Mouse (Mus musculus): Measurements from ENCODE around the gene Zbtb7b. TPM values are rescaled to one million over a fixed set of nuclear protein-coding genes. Genes with fewer than 3 reads are reported as not detected.

The Zbtb7b gene
- polyA plus RNA-seq, 1 experiment from 2014 or later = 8.0 TPM

- Histone ChIP-seq H3K36me3 (ENCODE audit: control insufficient read depth, insufficient read depth, low read length) (no peaks in the 10 kb centered on the region), H3K9me3 (replicated peaks; ENCODE audit: control insufficient read depth, low read length) (no peaks in the 10 kb centered on the region), H3K27me3 (ENCODE audit: control insufficient read depth, insufficient read depth, low read length) (no peaks in the 10 kb centered on the region), H3K27ac (ENCODE audit: low read length) (peak overlapping the region; percentile 98), H3K9ac (ENCODE audit: low read length) (peak overlapping the region; percentile 90), H3K4me2 (ENCODE audit: low read depth, low read length) (peak overlapping the region; percentile 100), H3K4me1 (ENCODE audit: control insufficient read depth, insufficient read depth, low read length) (peaks cover 34% of the 10 kb centered on the region), H3K4me3 (replicated peaks; ENCODE audit: low read length) (peak overlapping the region; percentile 81)
- WGBS = under 1% methylated on average over 15 of the region's 15 CpGs
- ATAC-seq (ENCODE audit: insufficient read depth, low FRiP score) = peak; percentile 93
Observed at GRCm38 (mm10) chr3:89393605-89394004, 971 bp downstream of the Zbtb7b start.

GRCm38 (mm10) chr3:89392871-89393311 is 1.7 kb downstream of the Zbtb7b start:
- under 1% methylated on average over 23 of the region's 24 CpGs for WGBS
- no peaks in the 10 kb centered on the region for H3K9me3 ChIP-seq (replicated peaks; ENCODE audit: control insufficient read depth, low read length)
- H3K4me2 ChIP-seq (ENCODE audit: low read depth, low read length) = peak overlapping the region; percentile 100
- peaks cover 40% of the 10 kb centered on the region for H3K4me1 ChIP-seq (ENCODE audit: control insufficient read depth, insufficient read depth, low read length)
- H3K9ac ChIP-seq (ENCODE audit: low read length) = peak overlapping the region; percentile 90
- no peaks in the 10 kb centered on the region for H3K36me3 ChIP-seq (ENCODE audit: control insufficient read depth, insufficient read depth, low read length)
- peak overlapping the region; percentile 81 for H3K4me3 ChIP-seq (replicated peaks; ENCODE audit: low read length)
- no peaks in the 10 kb centered on the region for H3K27me3 ChIP-seq (ENCODE audit: control insufficient read depth, insufficient read depth, low read length)
- no peak for ATAC-seq (ENCODE audit: insufficient read depth, low FRiP score)
- peak overlapping the region; percentile 95 for H3K27ac ChIP-seq (ENCODE audit: low read length)

GRCm38 (mm10) chr3:89391663-89392511 is 2.7 kb downstream of the Zbtb7b start:
- Histone ChIP-seq H3K9ac (ENCODE audit: low read length) (peak overlapping the region; percentile 90), H3K4me1 (ENCODE audit: control insufficient read depth, insufficient read depth, low read length) (peaks cover 48% of the 10 kb centered on the region), H3K27ac (ENCODE audit: low read length) (peak overlapping the region; percentile 95), H3K4me3 (replicated peaks; ENCODE audit: low read length) (peak overlapping the region; percentile 81), H3K36me3 (ENCODE audit: control insufficient read depth, insufficient read depth, low read length) (no peaks in the 10 kb centered on the region), H3K9me3 (replicated peaks; ENCODE audit: control insufficient read depth, low read length) (no peaks in the 10 kb centered on the region), H3K27me3 (ENCODE audit: control insufficient read depth, insufficient read depth, low read length) (no peaks in the 10 kb centered on the region), H3K4me2 (ENCODE audit: low read depth, low read length) (peak overlapping the region; percentile 100)
- WGBS = 0% methylated on average over 53 of the region's 56 CpGs
- no peak for ATAC-seq (ENCODE audit: insufficient read depth, low FRiP score)

- ATAC-seq (ENCODE audit: insufficient read depth, low FRiP score) = no peak
- Histone ChIP-seq H3K9me3 (replicated peaks; ENCODE audit: control insufficient read depth, low read length) (no peaks in the 10 kb centered on the region), H3K36me3 (ENCODE audit: control insufficient read depth, insufficient read depth, low read length) (no peaks in the 10 kb centered on the region), H3K9ac (ENCODE audit: low read length) (peak overlapping the region; percentile 90), H3K27ac (ENCODE audit: low read length) (peak overlapping the region; percentile 95), H3K4me3 (replicated peaks; ENCODE audit: low read length) (peak overlapping the region; percentile 81), H3K4me1 (ENCODE audit: control insufficient read depth, insufficient read depth, low read length) (peaks cover 51% of the 10 kb centered on the region), H3K27me3 (ENCODE audit: control insufficient read depth, insufficient read depth, low read length) (no peaks in the 10 kb centered on the region), H3K4me2 (ENCODE audit: low read depth, low read length) (peak overlapping the region; percentile 100)
- 11% methylated on average over 19 of the region's 19 CpGs for WGBS
Observed at GRCm38 (mm10) chr3:89390699-89391662, 3.6 kb downstream of the Zbtb7b start.

GRCm38 (mm10) chr3:89390111-89390515 is 4.5 kb downstream of the Zbtb7b start:
- Histone ChIP-seq H3K9me3 (replicated peaks; ENCODE audit: control insufficient read depth, low read length) (no peaks in the 10 kb centered on the region), H3K36me3 (ENCODE audit: control insufficient read depth, insufficient read depth, low read length) (no peaks in the 10 kb centered on the region), H3K27ac (ENCODE audit: low read length) (peak overlapping the region; percentile 95), H3K4me3 (replicated peaks; ENCODE audit: low read length) (peak overlapping the region; percentile 81), H3K9ac (ENCODE audit: low read length) (peak overlapping the region; percentile 90), H3K27me3 (ENCODE audit: control insufficient read depth, insufficient read depth, low read length) (no peaks in the 10 kb centered on the region), H3K4me2 (ENCODE audit: low read depth, low read length) (peak overlapping the region; percentile 100), H3K4me1 (ENCODE audit: control insufficient read depth, insufficient read depth, low read length) (peaks cover 48% of the 10 kb centered on the region)
- WGBS = 30% methylated on average over 5 of the region's 5 CpGs
- no peak for ATAC-seq (ENCODE audit: insufficient read depth, low FRiP score)

GRCm38 (mm10) chr3:89388901-89389740 is 5.5 kb downstream of the Zbtb7b start:
- no peak overlapping the region for H3K9ac ChIP-seq (ENCODE audit: low read length)
- H3K9me3 ChIP-seq (replicated peaks; ENCODE audit: control insufficient read depth, low read length) = no peaks in the 10 kb centered on the region
- H3K4me2 ChIP-seq (ENCODE audit: low read depth, low read length) = 0 out of 2 replicates have a peak overlapping the region, but pooled peaks have one; percentile 11
- no peak for ATAC-seq (ENCODE audit: insufficient read depth, low FRiP score)
- H3K4me1 ChIP-seq (ENCODE audit: control insufficient read depth, insufficient read depth, low read length) = peaks cover 52% of the 10 kb centered on the region
- H3K36me3 ChIP-seq (ENCODE audit: control insufficient read depth, insufficient read depth, low read length) = no peaks in the 10 kb centered on the region
- H3K4me3 ChIP-seq (replicated peaks; ENCODE audit: low read length) = no peak overlapping the region
- H3K27me3 ChIP-seq (ENCODE audit: control insufficient read depth, insufficient read depth, low read length) = no peaks in the 10 kb centered on the region
- H3K27ac ChIP-seq (ENCODE audit: low read length) = peak overlapping the region; percentile 95
- WGBS = 51% methylated on average over 6 of the region's 6 CpGs

GRCm38 (mm10) chr3:89388134-89388881 is 6.3 kb downstream of the Zbtb7b start:
- ATAC-seq (ENCODE audit: insufficient read depth, low FRiP score) = no peak
- Histone ChIP-seq H3K9me3 (replicated peaks; ENCODE audit: control insufficient read depth, low read length) (no peaks in the 10 kb centered on the region), H3K36me3 (ENCODE audit: control insufficient read depth, insufficient read depth, low read length) (no peaks in the 10 kb centered on the region), H3K27ac (ENCODE audit: low read length) (peak overlapping the region; percentile 95), H3K4me3 (replicated peaks; ENCODE audit: low read length) (peak overlapping the region; percentile 24), H3K27me3 (ENCODE audit: control insufficient read depth, insufficient read depth, low read length) (no peaks in the 10 kb centered on the region), H3K9ac (ENCODE audit: low read length) (peak overlapping the region; percentile 51), H3K4me1 (ENCODE audit: control insufficient read depth, insufficient read depth, low read length) (peaks cover 58% of the 10 kb centered on the region), H3K4me2 (ENCODE audit: low read depth, low read length) (peak overlapping the region; percentile 47)
- 62% methylated on average over 10 of the region's 11 CpGs for WGBS

- ATAC-seq (ENCODE audit: insufficient read depth, low FRiP score) = no peak
- H3K4me3 ChIP-seq (replicated peaks; ENCODE audit: low read length) = peak overlapping the region; percentile 24
- H3K9me3 ChIP-seq (replicated peaks; ENCODE audit: control insufficient read depth, low read length) = no peaks in the 10 kb centered on the region
- H3K4me2 ChIP-seq (ENCODE audit: low read depth, low read length) = peak overlapping the region; percentile 47
- H3K9ac ChIP-seq (ENCODE audit: low read length) = peak overlapping the region; percentile 51
- H3K4me1 ChIP-seq (ENCODE audit: control insufficient read depth, insufficient read depth, low read length) = peaks cover 58% of the 10 kb centered on the region
- WGBS = 63% methylated on average over 11 of the region's 11 CpGs
- H3K27me3 ChIP-seq (ENCODE audit: control insufficient read depth, insufficient read depth, low read length) = no peaks in the 10 kb centered on the region
- H3K36me3 ChIP-seq (ENCODE audit: control insufficient read depth, insufficient read depth, low read length) = no peaks in the 10 kb centered on the region
- peak overlapping the region; percentile 95 for H3K27ac ChIP-seq (ENCODE audit: low read length)
Observed at GRCm38 (mm10) chr3:89387632-89388031, 6.9 kb downstream of the Zbtb7b start.

All from stomach, embryonic 16.5 days (tissue).